Mouse (Mus musculus): ENCODE measurements around the gene Ndufb6. TPM values are rescaled to one million over a fixed set of nuclear protein-coding genes. Genes with fewer than 3 reads are reported as not detected.
A peak's percentile ranks its signal among the peaks of the same experiment; 100 is the strongest.

Gene Ndufb6
- polyA plus RNA-seq, 1 experiment from 2014 or later: 437 TPM

GRCm38 (mm10) chr4:40253766-40254165, 25.5 kb downstream of the Ndufb6 start:
- Histone ChIP-seq H3K27me3 (replicated peaks) (no peaks in the 10 kb centered on the region), H3K4me2 (no peak overlapping the region), H3K27ac (replicated peaks) (no peak overlapping the region), H3K36me3 (peaks cover under 1% of the 10 kb centered on the region; the same call in 1 of the 2 replicates), H3K9me3 (replicated peaks) (no peaks in the 10 kb centered on the region), H3K4me1 (no peaks in the 10 kb centered on the region), H3K9ac (replicated peaks) (no peak overlapping the region), H3K4me3 (replicated peaks) (no peak overlapping the region)
- ATAC-seq (ENCODE audit: low FRiP score): no peak
- WGBS: 82% methylated on average over 2 of the region's 2 CpGs

- Histone ChIP-seq H3K4me2 (no peak overlapping the region), H3K9ac (replicated peaks) (no peak overlapping the region), H3K4me1 (no peaks in the 10 kb centered on the region), H3K4me3 (replicated peaks) (no peak overlapping the region), H3K27me3 (replicated peaks) (no peaks in the 10 kb centered on the region), H3K9me3 (replicated peaks) (no peaks in the 10 kb centered on the region), H3K36me3 (no peaks in the 10 kb centered on the region), H3K27ac (replicated peaks) (no peak overlapping the region)
- 93% methylated on average over 5 of the region's 5 CpGs for WGBS
- ATAC-seq (ENCODE audit: low FRiP score): no peak
Measured at GRCm38 (mm10) chr4:40250984-40251383, 28.2 kb downstream of the Ndufb6 start.

- no peaks in the 10 kb centered on the region for H3K27me3 ChIP-seq (replicated peaks)
- H3K36me3 ChIP-seq: no peaks in the 10 kb centered on the region
- H3K9me3 ChIP-seq (replicated peaks): no peaks in the 10 kb centered on the region
- H3K4me1 ChIP-seq: peaks cover 12% of the 10 kb centered on the region
- no peak for ATAC-seq (ENCODE audit: low FRiP score)
- no peak overlapping the region for H3K27ac ChIP-seq (replicated peaks)
- WGBS: 83% methylated on average over 8 of the region's 8 CpGs
- H3K9ac ChIP-seq (replicated peaks): no peak overlapping the region
- H3K4me2 ChIP-seq: no peak overlapping the region
- H3K4me3 ChIP-seq (replicated peaks): no peak overlapping the region
Measured at GRCm38 (mm10) chr4:40244035-40244434, 35.2 kb downstream of the Ndufb6 start.

- no peak for ATAC-seq (ENCODE audit: low FRiP score)
- H3K9me3 ChIP-seq (replicated peaks): no peaks in the 10 kb centered on the region
- no peak overlapping the region for H3K4me3 ChIP-seq (replicated peaks)
- H3K4me2 ChIP-seq: no peak overlapping the region
- H3K4me1 ChIP-seq: peaks cover 17% of the 10 kb centered on the region
- WGBS: 79% methylated on average over 4 of the region's 4 CpGs
- no peak overlapping the region for H3K9ac ChIP-seq (replicated peaks)
- H3K27me3 ChIP-seq (replicated peaks): no peaks in the 10 kb centered on the region
- H3K27ac ChIP-seq (replicated peaks): no peak overlapping the region
- H3K36me3 ChIP-seq: no peaks in the 10 kb centered on the region
Measured at GRCm38 (mm10) chr4:40243006-40243405, 36.2 kb downstream of the Ndufb6 start.

- peaks cover 17% of the 10 kb centered on the region for H3K4me1 ChIP-seq
- ATAC-seq (ENCODE audit: low FRiP score): no peak
- no peaks in the 10 kb centered on the region for H3K27me3 ChIP-seq (replicated peaks)
- H3K27ac ChIP-seq (replicated peaks): no peak overlapping the region
- no peak overlapping the region for H3K9ac ChIP-seq (replicated peaks)
- H3K4me3 ChIP-seq (replicated peaks): no peak overlapping the region
- no peaks in the 10 kb centered on the region for H3K9me3 ChIP-seq (replicated peaks)
- no peak overlapping the region for H3K4me2 ChIP-seq
- 59% methylated on average over 6 of the region's 6 CpGs for WGBS
- no peaks in the 10 kb centered on the region for H3K36me3 ChIP-seq
Measured at GRCm38 (mm10) chr4:40241928-40242327, 37.3 kb downstream of the Ndufb6 start.

GRCm38 (mm10) chr4:40240272-40240744, 38.9 kb downstream of the Ndufb6 start:
- 0 out of 2 replicates have a peak, but pooled peaks have one; percentile 14 for ATAC-seq (ENCODE audit: low FRiP score)
- Histone ChIP-seq H3K4me1 (peaks cover 17% of the 10 kb centered on the region), H3K9me3 (replicated peaks) (no peaks in the 10 kb centered on the region), H3K27ac (replicated peaks) (no peak overlapping the region), H3K4me3 (replicated peaks) (peak overlapping the region; percentile 47), H3K36me3 (no peaks in the 10 kb centered on the region), H3K4me2 (peak overlapping the region; percentile 77), H3K27me3 (replicated peaks) (no peaks in the 10 kb centered on the region), H3K9ac (replicated peaks) (no peak overlapping the region)
- 40% methylated on average over 5 of the region's 5 CpGs for WGBS

GRCm38 (mm10) chr4:40239409-40240271, 39.6 kb downstream of the Ndufb6 start, which contains the start of gene Ddx58:
Gene Ddx58, minus strand, starts transcription at chr4:40239828.
- Histone ChIP-seq H3K27ac (replicated peaks) (0 out of 2 replicates have a peak within 1 kb of the TSS, but pooled peaks have one; percentile 45), H3K4me3 (replicated peaks) (peak within 1 kb of the TSS; percentile 47), H3K9ac (replicated peaks) (peak within 1 kb of the TSS; percentile 50), H3K4me2 (peak within 1 kb of the TSS; percentile 77), H3K4me1 (peaks cover 17% of the 10 kb centered on the region), H3K9me3 (replicated peaks) (no peaks in the 10 kb centered on the region), H3K27me3 (replicated peaks) (no peaks in the 10 kb centered on the region), H3K36me3 (no peaks in the 10 kb centered on the region)
- peak; percentile 57; the same call in 1 of the 2 replicates for ATAC-seq (ENCODE audit: low FRiP score)
- 3% methylated on average over 33 of the region's 35 CpGs for WGBS

- H3K4me2 ChIP-seq: peak overlapping the region; percentile 77
- H3K27me3 ChIP-seq (replicated peaks): no peaks in the 10 kb centered on the region
- H3K36me3 ChIP-seq: no peaks in the 10 kb centered on the region
- H3K9ac ChIP-seq (replicated peaks): peak overlapping the region; percentile 50
- no peaks in the 10 kb centered on the region for H3K9me3 ChIP-seq (replicated peaks)
- peak overlapping the region; percentile 47 for H3K4me3 ChIP-seq (replicated peaks)
- H3K4me1 ChIP-seq: peaks cover 17% of the 10 kb centered on the region
- 2% methylated on average over 17 of the region's 17 CpGs for WGBS
- ATAC-seq (ENCODE audit: low FRiP score): peak; percentile 45; the same call in 1 of the 2 replicates
- H3K27ac ChIP-seq (replicated peaks): 0 out of 2 replicates have a peak overlapping the region, but pooled peaks have one; percentile 45
Measured at GRCm38 (mm10) chr4:40238483-40239408, 40.5 kb downstream of the Ndufb6 start.

- whole genome bisulfite sequencing: 89% methylated on average over 4 of the region's 4 CpGs
- no peaks in the 10 kb centered on the region for H3K9me3 ChIP-seq (replicated peaks)
- peaks cover 17% of the 10 kb centered on the region for H3K4me1 ChIP-seq
- no peaks in the 10 kb centered on the region for H3K36me3 ChIP-seq
- no peak overlapping the region for H3K9ac ChIP-seq (replicated peaks)
- no peaks in the 10 kb centered on the region for H3K27me3 ChIP-seq (replicated peaks)
- no peak overlapping the region for H3K4me3 ChIP-seq (replicated peaks)
- H3K27ac ChIP-seq (replicated peaks): no peak overlapping the region
- H3K4me2 ChIP-seq: no peak overlapping the region
- no peak for ATAC-seq (ENCODE audit: low FRiP score)
Measured at GRCm38 (mm10) chr4:40236829-40237228, 42.4 kb downstream of the Ndufb6 start.

GRCm38 (mm10) chr4:40234256-40234655, 45.0 kb downstream of the Ndufb6 start:
- no peaks in the 10 kb centered on the region for H3K9me3 ChIP-seq (replicated peaks)
- H3K9ac ChIP-seq (replicated peaks): no peak overlapping the region
- WGBS: 73% methylated on average over 6 of the region's 6 CpGs
- H3K27me3 ChIP-seq (replicated peaks): no peaks in the 10 kb centered on the region
- no peak overlapping the region for H3K27ac ChIP-seq (replicated peaks)
- H3K36me3 ChIP-seq: no peaks in the 10 kb centered on the region
- H3K4me2 ChIP-seq: no peak overlapping the region
- H3K4me3 ChIP-seq (replicated peaks): no peak overlapping the region
- H3K4me1 ChIP-seq: peaks cover 8% of the 10 kb centered on the region
- ATAC-seq (ENCODE audit: low FRiP score): no peak

- Histone ChIP-seq H3K4me1 (no peaks in the 10 kb centered on the region), H3K36me3 (no peaks in the 10 kb centered on the region), H3K9ac (replicated peaks) (no peak overlapping the region), H3K27ac (replicated peaks) (no peak overlapping the region), H3K4me3 (replicated peaks) (no peak overlapping the region), H3K27me3 (replicated peaks) (no peaks in the 10 kb centered on the region), H3K4me2 (no peak overlapping the region), H3K9me3 (replicated peaks) (no peaks in the 10 kb centered on the region)
- ATAC-seq (ENCODE audit: low FRiP score): no peak
- WGBS: 89% methylated on average over 7 of the region's 7 CpGs
Measured at GRCm38 (mm10) chr4:40233062-40233664, 46.1 kb downstream of the Ndufb6 start.
